Mouse (Mus musculus): ENCODE data around the gene Usp50. TPM values are rescaled to one million over a fixed set of nuclear protein-coding genes. Genes with fewer than 3 reads are reported as not detected.
A peak's percentile ranks its signal among the peaks of the same experiment; 100 is the strongest.

The Usp50 gene
- total and polyA plus RNA-seq, 3 experiments = 0.37 to 3.2 (median 0.89) TPM

- peak; percentile 24 for DNase-seq (ENCODE audit: extremely low read depth)
- peaks cover 2% of the 10 kb centered on the region for H3K9me3 ChIP-seq (replicated peaks; ENCODE audit: low read length)
- no peaks in the 10 kb centered on the region for H3K79me2 ChIP-seq (replicated peaks; ENCODE audit: control insufficient read depth, extremely low read depth, insufficient read depth, poor library complexity, severe bottlenecking)
- no peak overlapping the region for H3K9ac ChIP-seq (ENCODE audit: insufficient read depth, low read depth)
- no peaks in the 10 kb centered on the region for H3K36me3 ChIP-seq (replicated peaks in 1 of 2; ENCODE audit: control insufficient read depth in 1 of 2, insufficient read depth in 1 of 2, low read length in 1 of 2)
- TF ChIP-seq USF1 (IDR thresholded peaks at IDR 0.05; ENCODE audit: low read depth, low read length) (no peak), NELFE (IDR thresholded peaks at IDR 0.05; ENCODE audit: low read depth, low read length) (no peak), EP300 (IDR thresholded peaks at IDR 0.05; ENCODE audit: low read length) (no peak), USF2 (conservative IDR thresholded peaks at IDR 0.05; ENCODE audit: low read depth, low read length) (no peak), SMC3 (IDR thresholded peaks at IDR 0.05; ENCODE audit: low read depth, low read length) (no peak), MAZ (IDR thresholded peaks at IDR 0.05; ENCODE audit: low read depth, low read length) (no peak)
- H3K27ac ChIP-seq (ENCODE audit: insufficient read depth, low read depth) = no peak overlapping the region
- no peak overlapping the region for H3K4me3 ChIP-seq (replicated peaks in 1 of 3; ENCODE audit: low read depth in 2 of 3, low read length in 2 of 3, poor library complexity in 1 of 3)
- no peaks in the 10 kb centered on the region for H3K27me3 ChIP-seq (replicated peaks)
- no peaks in the 10 kb centered on the region for H3K4me1 ChIP-seq (ENCODE audit: control insufficient read depth in 1 of 2, insufficient read depth in 2 of 2)
- dilution Hi-C loops (cut with MboI; ENCODE audit: extremely low pct_ligation_motif_present, extremely low pct_unique_long_range_greater_than_20kb, low sequenced_read_pairs) = no loop called here
- in situ Hi-C loops (cut with MboI; ENCODE audit: low pct_ligation_motif_present, low pct_unique_long_range_greater_than_20kb, low sequenced_read_pairs) = no loop called here
- no peak overlapping the region for H3K4me2 ChIP-seq (ENCODE audit: insufficient read depth, low read depth, poor library complexity, severe bottlenecking)
Measured at GRCm38 (mm10) chr2:126772217-126772616, 11.1 kb downstream of the Usp50 start.

DNA sequence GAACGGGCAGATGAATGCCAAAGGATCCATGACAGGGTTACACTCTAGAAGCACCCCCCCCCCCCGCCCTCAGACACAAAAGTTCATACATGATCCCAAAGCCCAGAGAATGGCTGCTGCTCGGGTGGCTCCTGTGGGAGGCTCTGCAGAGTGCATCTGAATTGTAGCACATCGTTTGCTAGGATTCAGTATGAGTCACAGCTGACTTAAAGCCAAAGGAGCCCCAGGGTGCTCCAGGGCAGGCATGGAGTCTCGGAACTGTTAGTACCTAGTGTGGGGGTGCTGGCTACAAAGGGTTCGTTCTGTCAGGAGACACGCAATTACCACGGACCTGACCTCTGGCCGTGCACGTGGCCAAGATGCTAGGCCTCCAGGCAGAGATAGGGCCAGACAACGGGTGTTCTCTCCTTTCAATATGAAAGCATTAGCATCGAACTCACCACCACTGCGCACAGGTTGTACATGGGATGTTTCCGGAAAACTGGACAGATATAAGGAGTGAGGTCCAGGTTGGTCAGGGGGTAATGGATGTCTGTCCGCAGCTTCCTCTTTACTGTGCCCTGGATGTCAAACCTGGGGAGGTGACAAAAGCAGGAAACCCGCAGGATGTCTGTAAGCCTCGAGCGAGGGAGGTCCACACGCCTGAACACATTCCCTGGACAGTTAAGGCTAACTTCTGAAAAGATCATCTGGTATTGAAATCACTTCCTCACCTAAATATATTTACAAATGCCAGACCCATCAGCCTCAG lies 13.7 kb downstream of the Usp50 start:
- Histone ChIP-seq H3K79me2 (replicated peaks; ENCODE audit: control insufficient read depth, extremely low read depth, insufficient read depth, poor library complexity, severe bottlenecking) (no peaks in the 10 kb centered on the region), H3K27ac (ENCODE audit: insufficient read depth, low read depth) (no peak overlapping the region), H3K9me3 (replicated peaks; ENCODE audit: low read length) (peaks cover 2% of the 10 kb centered on the region), H3K9ac (ENCODE audit: insufficient read depth, low read depth) (no peak overlapping the region), H3K36me3 (replicated peaks in 1 of 2; ENCODE audit: control insufficient read depth in 1 of 2, insufficient read depth in 1 of 2, low read length in 1 of 2) (peaks cover 3 to 13% of the 10 kb centered on the region in 2 experiments), H3K4me2 (ENCODE audit: insufficient read depth, low read depth, poor library complexity, severe bottlenecking) (no peak overlapping the region), H3K4me1 (ENCODE audit: control insufficient read depth in 1 of 2, insufficient read depth in 2 of 2) (no peaks in the 10 kb centered on the region), H3K4me3 (replicated peaks in 1 of 3; ENCODE audit: low read depth in 2 of 3, low read length in 2 of 3, poor library complexity in 1 of 3) (no peak overlapping the region), H3K27me3 (replicated peaks) (no peaks in the 10 kb centered on the region)
- in situ Hi-C loops (cut with MboI; ENCODE audit: low pct_ligation_motif_present, low pct_unique_long_range_greater_than_20kb, low sequenced_read_pairs) = no loop called here
- dilution Hi-C loops (cut with MboI; ENCODE audit: extremely low pct_ligation_motif_present, extremely low pct_unique_long_range_greater_than_20kb, low sequenced_read_pairs) = no loop called here
- TF ChIP-seq MAX (IDR thresholded peaks at IDR 0.05; ENCODE audit: low read length) (no peak), ZMIZ1 (IDR thresholded peaks at IDR 0.05; ENCODE audit: low read depth, low read length) (no peak), MAZ (IDR thresholded peaks at IDR 0.05; ENCODE audit: low read depth, low read length) (no peak), JUN (IDR thresholded peaks at IDR 0.05; ENCODE audit: insufficient read depth, low read depth, low read length) (no peak), ZC3H11A (IDR thresholded peaks at IDR 0.05; ENCODE audit: low read depth, low read length) (no peak), TBP (conservative IDR thresholded peaks at IDR 0.05; ENCODE audit: low read depth, low read length) (no peak), CHD1 (IDR thresholded peaks at IDR 0.05; ENCODE audit: low read depth, low read length) (no peak), UBTF (IDR thresholded peaks at IDR 0.05; ENCODE audit: low read depth, low read length) (no peak), KAT2A (IDR thresholded peaks at IDR 0.05; ENCODE audit: insufficient replicate concordance, low read length) (no peak), MEF2A (IDR thresholded peaks at IDR 0.05; ENCODE audit: borderline replicate concordance, low read depth, low read length) (no peak), ETS1 (conservative IDR thresholded peaks at IDR 0.05; ENCODE audit: low read depth, low read length) (no peak)
- DNase-seq (ENCODE audit: extremely low read depth) = no peak
